Mouse (Mus musculus): ENCODE results near the gene Mut. TPM values are rescaled to one million over a fixed set of nuclear protein-coding genes. Genes with fewer than 3 reads are reported as not detected.

Gene Mut
- total RNA-seq (2021), result 10 to 100 TPM; 41.9 to 42.8 TPM

DNA sequence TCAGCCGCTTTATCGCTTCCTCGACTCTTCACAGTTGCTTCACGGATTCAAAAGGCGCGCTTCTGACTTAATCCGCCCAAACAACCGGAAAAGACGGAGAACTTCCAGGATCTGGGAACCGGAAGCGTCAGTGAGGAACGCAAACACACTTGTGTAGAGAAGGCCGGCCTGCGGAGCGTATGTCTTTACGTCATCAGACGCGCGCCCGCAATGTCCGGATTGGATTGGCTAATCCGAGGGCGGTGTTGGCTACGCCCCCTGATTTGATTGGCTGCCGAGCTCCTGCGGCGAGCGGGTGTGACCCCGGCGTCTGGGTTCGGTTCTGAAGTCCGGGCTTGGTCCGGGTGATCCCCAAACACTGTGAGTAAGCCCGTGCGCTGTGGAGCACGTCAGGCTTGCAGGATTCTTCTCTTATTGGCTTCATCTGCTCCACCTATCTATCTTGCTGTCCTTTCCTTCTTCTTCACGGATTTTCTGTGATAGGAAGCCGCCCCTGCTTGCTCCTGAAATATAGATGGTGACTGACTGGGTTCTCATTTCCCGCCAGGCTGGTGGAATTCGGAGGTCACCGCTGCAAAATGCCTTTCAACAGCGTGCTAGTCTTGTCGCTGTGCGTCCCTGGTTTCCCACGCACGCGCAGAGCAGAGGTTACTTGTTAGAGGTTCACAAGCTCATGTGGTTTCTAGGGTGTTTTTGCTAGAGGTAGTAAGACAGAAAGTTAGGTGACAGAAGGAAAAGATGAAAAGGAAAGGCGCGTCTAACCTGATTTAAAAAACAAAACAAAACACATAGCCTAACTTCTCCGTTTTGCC, at the start of gene Mut, which contains the start of gene Cenpq:
TSS of gene Mut (plus strand) at position 266 of the 812 bp plus-strand sequence.
TSS of gene Cenpq (minus strand) at position 628 of the 812 bp plus-strand sequence.
- DNase-seq, result peak; percentile 99 to 100

DNA sequence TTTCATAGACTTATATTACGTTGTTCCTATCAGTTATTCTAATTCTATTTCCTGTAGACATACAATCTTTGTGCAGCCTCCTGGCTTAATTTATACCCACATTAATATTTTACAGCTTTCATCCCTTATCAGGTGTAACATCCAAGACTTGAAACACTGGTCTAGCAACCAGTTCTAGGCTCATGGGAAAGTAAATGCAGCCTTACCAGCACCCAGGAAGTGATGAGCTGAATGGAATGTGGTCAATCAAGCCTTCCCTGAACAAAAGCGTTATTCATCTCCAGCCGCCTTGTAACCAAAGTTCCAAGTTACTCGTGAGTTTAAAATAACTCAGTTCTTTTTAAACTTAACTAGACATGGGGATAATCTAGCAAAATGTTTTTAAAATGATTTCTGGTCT, 49.3 kb upstream of the Mut start:
- DNase-seq, result no peak

DNA sequence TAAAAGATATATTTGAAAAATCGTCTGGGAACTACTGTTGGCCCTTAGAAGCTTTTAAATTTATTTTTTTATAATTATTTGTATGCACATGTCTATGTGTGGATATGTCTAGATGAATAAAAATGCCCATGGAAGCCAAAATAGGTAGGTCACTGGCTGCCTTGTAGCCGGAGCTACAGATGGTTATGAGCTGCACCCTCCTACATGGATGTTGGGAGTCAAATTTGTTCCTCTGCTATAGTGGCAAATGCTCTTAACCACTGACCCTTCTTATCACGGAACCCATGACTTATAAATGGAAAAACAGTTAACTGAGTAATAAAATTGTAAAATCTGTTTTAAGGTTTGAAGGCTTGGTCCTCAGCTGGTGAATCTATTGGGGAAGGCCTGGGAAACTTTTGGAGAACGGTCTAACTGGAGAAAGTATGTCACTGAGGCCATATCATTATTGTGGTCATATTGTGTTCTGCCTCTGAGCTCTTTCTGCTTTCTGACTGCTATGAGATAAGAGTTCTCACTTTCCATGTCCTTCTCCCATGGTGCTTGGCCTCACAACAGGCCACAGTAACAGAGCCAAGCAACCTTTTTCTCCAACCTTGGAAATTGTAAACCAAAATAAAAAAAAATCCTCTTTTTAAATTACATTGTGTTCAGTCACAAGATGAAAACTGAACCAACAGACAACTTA, 46.5 kb upstream of the Mut start:
- DNase-seq, result no peak

- no peak for DNase-seq
Measured at GRCm38 (mm10) chr17:40896863-40897262, 37.6 kb upstream of the Mut start.

DNA sequence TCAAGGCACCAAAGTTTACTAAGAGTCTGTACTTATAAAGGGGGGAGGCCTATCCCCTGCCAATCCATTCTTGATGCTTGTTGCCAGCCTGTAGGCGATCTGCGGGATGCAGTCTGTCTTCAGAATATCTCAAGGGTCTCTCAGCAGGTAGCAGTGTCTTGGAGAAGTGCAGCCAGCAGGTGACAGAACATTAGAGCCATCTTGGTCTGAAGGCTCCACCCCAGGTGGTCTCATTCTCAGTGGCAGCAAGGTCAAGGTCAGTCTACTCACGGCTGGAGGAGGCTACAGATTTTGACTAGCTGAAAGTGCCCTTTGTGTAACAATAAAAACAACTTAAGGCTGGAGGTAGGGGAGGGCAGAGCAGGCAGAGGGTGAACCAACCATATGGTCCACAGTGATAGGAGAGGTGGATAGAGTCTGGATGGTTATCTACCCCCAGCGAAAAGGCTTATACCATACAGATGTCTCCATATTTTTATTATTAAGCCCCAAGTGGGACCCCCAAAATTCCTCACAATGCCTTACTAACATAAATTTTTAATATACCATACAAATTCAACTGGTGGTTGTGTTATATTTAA, 34.6 kb upstream of the Mut start:
- DNase-seq, result no peak

DNA sequence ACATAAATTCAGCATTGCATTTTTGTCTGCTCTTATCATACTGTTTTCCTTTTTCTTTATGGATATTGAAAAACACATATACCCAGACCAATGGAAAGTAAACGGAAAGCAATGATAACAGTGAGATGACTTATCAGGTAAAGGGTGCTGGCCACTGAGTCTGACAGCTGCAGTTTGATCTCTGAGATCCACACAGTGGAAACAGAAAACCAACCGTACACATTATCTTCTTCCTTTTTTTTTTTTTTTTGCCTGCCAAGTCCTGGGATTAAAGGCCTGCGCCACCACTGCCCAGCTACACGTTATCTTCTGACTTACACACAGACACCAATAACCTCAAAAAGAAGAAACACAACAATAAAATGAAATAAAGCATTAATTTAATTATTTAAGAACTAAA, 31.1 kb upstream of the Mut start:
- DNase-seq, result no peak

DNA sequence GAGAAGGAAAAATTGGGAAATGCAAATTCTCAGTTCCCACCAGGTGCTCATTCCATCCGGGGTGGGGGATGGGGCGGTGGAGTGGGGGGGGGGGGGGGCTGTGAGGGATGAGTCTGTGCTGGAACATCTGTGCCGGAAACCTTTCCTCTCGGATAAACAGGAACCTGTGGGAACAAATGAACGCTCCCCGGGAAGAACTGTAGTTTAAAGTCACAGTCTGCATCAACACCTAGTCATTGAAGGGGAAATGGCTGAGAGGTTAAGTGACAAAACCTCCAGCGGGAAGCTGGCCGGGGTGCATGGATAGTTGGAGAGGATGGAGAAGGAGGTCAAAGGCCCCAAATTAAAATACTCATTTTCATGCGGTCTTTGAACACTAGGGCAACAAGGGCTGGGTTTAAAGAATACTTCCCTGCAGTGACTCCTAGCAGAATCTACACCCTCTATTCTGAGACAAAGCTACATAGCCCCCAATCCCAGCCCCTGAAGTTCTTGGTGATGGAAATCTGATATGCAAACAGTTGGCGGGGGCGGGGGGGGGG, 30.4 kb upstream of the Mut start:
- no peak for DNase-seq

DNA sequence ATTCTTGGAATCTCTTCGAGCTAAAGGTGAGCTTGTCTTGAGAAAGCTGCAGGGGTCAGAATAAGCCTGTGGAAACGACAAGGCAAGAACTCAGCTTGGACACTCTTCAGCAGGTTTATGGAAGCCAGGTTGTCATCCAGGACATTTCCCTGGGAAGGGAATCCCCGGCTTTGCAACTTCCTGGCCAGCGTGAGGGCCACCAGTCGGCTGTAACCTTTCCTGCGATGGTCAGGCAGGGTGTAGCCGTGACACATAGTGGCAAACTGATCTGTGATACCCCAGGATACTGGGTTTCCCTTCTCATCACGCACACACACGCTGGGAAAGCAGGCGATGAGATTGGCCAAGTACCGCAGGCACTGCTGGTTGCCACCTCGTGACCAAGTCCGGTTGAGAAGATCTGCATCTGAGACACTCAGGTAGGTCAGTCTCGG, 29.7 kb upstream of the Mut start:
- DNase-seq, result no peak

GRCm38 (mm10) chr17:40914250-40914649, 20.2 kb upstream of the Mut start, which contains the start of gene Glyatl3:
Glyatl3 (minus strand) TSS chr17:40914350.
- no peak for DNase-seq

- no peak for DNase-seq
Measured at GRCm38 (mm10) chr17:40915499-40915898, 19.0 kb upstream of the Mut start.

DNA sequence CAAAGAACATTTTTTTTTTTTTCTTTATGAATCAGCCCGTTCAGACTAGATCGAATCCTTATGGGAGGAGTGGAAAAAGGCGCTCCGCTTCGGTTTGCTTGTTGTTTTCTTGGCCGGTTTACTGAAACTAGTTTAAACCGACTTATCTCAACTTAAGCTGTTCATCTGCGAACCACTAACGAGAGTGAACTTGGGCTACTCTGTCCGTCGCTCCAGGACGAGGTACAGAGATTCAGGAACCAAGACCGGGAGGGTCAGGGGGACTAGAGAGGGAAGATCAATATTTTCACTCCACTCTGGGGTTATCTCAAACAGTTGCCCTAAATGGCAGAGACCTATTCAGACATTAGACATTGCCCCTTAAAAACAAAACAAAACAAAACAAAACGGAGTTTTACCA, 500 bp upstream of the Mut start:
- no peak for DNase-seq

DNA sequence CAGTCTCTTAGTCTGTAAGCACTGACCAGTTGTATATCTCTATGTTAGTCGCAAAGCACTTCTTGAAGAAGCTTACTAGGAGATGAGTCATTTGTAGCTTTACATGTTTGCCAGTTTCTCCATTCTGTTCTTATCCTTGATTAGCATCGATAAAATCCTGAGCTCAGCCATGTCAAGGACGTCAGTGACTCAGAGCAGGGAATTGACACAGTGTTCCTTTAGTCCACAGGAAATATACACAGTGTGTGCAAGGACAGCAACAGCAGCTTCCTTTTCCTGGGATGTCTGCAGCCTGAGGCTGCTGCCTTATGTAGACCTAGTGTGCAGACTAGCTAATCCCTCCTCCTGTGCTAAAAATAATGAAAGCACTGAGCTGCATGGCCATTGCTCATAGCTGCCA, 14.0 kb downstream of the Mut start:
- DNase-seq, result no peak

- no peak for DNase-seq
Measured at GRCm38 (mm10) chr17:40977914-40978313, 43.4 kb downstream of the Mut start.

DNA sequence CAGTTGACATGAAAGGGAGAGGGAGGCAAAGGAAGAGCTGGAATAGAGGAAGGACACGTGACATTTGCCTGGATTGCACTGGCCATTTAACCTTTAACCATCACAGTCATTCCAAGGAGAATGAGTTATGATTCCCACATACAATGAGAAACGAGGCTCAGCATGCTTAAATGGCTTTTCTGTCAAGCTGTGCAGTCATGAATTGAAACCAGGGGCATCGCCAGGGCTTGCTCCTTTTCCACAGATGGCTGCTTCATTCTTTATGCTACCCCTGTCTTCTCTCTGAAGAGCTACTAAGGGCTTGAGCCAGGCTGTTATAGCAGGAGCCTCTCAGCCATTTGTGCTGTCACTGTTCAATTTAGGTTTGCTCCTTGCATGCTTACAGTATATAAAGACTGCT, 57.6 kb downstream of the Mut start:
- DNase-seq, result no peak

Other genes with a start within 250 kb of the Mut start
- gene Esp1, start 207.6 kb upstream of the Mut start, total RNA-seq (2021), result not detected
- gene Crisp2, start 127.7 kb upstream of the Mut start, total RNA-seq (2021), result not detected
- not detected for gene Rhag, start 123.6 kb upstream of the Mut start, total RNA-seq (2021)
- under 1 TPM in 1 of 2 experiments, not detected in 1; 0.15 TPM for gene 9130008F23Rik, start 54.1 kb upstream of the Mut start, total RNA-seq (2021)
- gene Glyatl3, start 20.3 kb upstream of the Mut start, total RNA-seq (2021), result not detected
- 1 to 10 TPM; 3.0 to 3.9 TPM for gene Cenpq, start 362 bp downstream of the Mut start, total RNA-seq (2021)